Mouse (Mus musculus) lung, adult 2 months (tissue): Measurements from ENCODE around the gene Serf2.

Experiments
- CTCF ChIP-seq: fragments of 200-500 bp; IDR thresholded peaks from 2 replicates; pipeline ENCODE4 v1.5.1; 2011; ENCODE audit warnings: mild to moderate bottlenecking, low read length, control low read depth; ENCODE audit not compliant: insufficient read depth
- POLR2A ChIP-seq: fragments of 200-500 bp; IDR thresholded peaks from 2 replicates; pipeline ENCODE4 v1.6.1; 2011; ENCODE audit warnings: low read depth, mild to moderate bottlenecking, control low read depth, low read length, borderline replicate concordance; ENCODE audit errors: extremely low read depth

DNA sequence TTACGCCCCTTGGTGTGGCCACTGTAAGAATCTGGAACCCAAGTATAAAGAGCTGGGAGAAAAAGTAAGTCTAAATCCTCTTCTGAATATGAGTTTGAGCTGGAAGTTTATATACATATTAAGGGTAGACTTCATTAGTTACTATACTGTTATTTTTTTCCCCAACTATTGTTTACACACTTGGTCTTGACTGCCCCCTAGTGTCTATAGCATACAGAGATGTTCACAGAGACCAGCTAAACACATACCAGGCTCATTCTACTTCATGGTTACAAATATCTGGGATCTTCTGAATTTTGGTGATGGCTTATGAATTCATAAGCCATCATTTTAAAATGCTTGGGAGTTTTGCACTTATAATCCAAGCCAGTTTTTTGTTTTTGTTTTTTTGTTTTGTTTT is 14.1 kb upstream of the Serf2 start:
- TF ChIP-seq CTCF (no peak), POLR2A (no peak)
